Mouse (Mus musculus) liver, embryonic 12.5 days (tissue): Measurements from ENCODE around the gene Arid3b. TPM values are rescaled to one million over a fixed set of nuclear protein-coding genes. Genes with fewer than 3 reads are reported as not detected.

Experiments used
- ATAC-seq: fragments of 200-750 bp; cut with Nextera tagmentation; 2 replicates; pipeline ENCODE4 v1.8.0; 2017; ENCODE audit warnings: moderate number of reproducible peaks, mild to moderate bottlenecking, moderate library complexity
- H3K27ac ChIP-seq: fragments of 300-500 bp; sonication (generic); 2 replicates; pipeline ENCODE4 v1.5.1; 2016; ENCODE audit warnings: mild to moderate bottlenecking
- H3K27me3 ChIP-seq: fragments of 300-500 bp; sonication (generic); replicated peaks from 2 replicates; pipeline ENCODE4 v1.6.1; 2016; ENCODE audit warnings: mild to moderate bottlenecking, moderate library complexity
- H3K36me3 ChIP-seq: fragments of 300-500 bp; sonication (generic); 2 replicates; pipeline ENCODE4 v1.6.1; 2016; ENCODE audit warnings: mild to moderate bottlenecking, moderate library complexity
- H3K4me1 ChIP-seq: fragments of 300-500 bp; sonication (generic); 2 replicates; pipeline ENCODE4 v1.6.1; 2016
- H3K4me2 ChIP-seq: fragments of 300-500 bp; sonication (generic); 2 replicates; pipeline ENCODE4 v1.6.1; 2016; ENCODE audit warnings: mild to moderate bottlenecking, moderate library complexity
- H3K4me3 ChIP-seq: fragments of 300-500 bp; sonication (generic); 2 replicates; pipeline ENCODE4 v1.5.1; 2016; ENCODE audit warnings: mild to moderate bottlenecking, moderate library complexity
- H3K9ac ChIP-seq: fragments of 300-500 bp; sonication (generic); 2 replicates; pipeline ENCODE4 v1.6.1; 2016; ENCODE audit warnings: mild to moderate bottlenecking, moderate library complexity
- H3K9me3 ChIP-seq: fragments of 300-500 bp; sonication (generic); replicated peaks from 2 replicates; pipeline ENCODE4 v1.6.1; 2016; ENCODE audit warnings: mild to moderate bottlenecking, moderate library complexity
- WGBS: fragments of 180-500 bp; shearing (Covaris S2); methylation state at CpG from one replicate; pipeline ENCODE4 v1.1.7; 2016; ENCODE audit not compliant: insufficient replicate concordance; 5-methylcytosine and 5-hydroxymethylcytosine counted together
- polyA plus RNA-seq: library from polyadenylated mRNA; unstranded; fragments of >200 nt; fragmentation: Nextera tagmentation; extraction: Ambion mirVana; gene quantifications from 2 replicates; pipeline ENCODE4 v1.2.1, GENCODE M21; 2016

Arid3b gene
- polyA plus RNA-seq, 1 experiment from 2014 or later = 15.6 TPM

DNA sequence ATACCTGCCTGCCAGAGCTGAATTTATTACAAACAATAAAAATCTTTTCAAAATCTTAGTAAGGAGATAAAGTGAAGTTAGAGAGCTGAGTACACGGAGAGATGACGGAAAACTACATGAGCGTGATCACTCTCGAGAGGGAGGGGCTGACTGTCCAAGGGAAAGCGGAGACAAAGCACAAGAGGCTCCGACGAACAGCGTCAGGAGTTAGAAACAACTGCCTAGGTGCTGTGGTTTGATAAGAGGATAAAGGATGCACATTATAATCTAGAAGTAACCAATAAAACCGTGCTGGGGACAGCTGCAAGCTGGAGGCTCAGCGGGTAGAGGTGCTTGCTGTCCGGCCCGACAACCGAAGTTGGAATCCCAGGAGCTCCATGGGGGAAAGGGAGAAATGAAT is 13.8 kb downstream of the Arid3b start:
- Histone ChIP-seq H3K27ac (no peak overlapping the region), H3K9me3 (no peaks in the 10 kb centered on the region), H3K4me2 (peak overlapping the region; percentile 48), H3K27me3 (no peaks in the 10 kb centered on the region), H3K36me3 (no peaks in the 10 kb centered on the region), H3K9ac (no peak overlapping the region), H3K4me3 (no peak overlapping the region), H3K4me1 (peaks cover 59% of the 10 kb centered on the region)
- 35% methylated on average over 13 of the region's 13 CpGs for WGBS
- peak; percentile 30; the same call in 1 of the 2 replicates for ATAC-seq

DNA sequence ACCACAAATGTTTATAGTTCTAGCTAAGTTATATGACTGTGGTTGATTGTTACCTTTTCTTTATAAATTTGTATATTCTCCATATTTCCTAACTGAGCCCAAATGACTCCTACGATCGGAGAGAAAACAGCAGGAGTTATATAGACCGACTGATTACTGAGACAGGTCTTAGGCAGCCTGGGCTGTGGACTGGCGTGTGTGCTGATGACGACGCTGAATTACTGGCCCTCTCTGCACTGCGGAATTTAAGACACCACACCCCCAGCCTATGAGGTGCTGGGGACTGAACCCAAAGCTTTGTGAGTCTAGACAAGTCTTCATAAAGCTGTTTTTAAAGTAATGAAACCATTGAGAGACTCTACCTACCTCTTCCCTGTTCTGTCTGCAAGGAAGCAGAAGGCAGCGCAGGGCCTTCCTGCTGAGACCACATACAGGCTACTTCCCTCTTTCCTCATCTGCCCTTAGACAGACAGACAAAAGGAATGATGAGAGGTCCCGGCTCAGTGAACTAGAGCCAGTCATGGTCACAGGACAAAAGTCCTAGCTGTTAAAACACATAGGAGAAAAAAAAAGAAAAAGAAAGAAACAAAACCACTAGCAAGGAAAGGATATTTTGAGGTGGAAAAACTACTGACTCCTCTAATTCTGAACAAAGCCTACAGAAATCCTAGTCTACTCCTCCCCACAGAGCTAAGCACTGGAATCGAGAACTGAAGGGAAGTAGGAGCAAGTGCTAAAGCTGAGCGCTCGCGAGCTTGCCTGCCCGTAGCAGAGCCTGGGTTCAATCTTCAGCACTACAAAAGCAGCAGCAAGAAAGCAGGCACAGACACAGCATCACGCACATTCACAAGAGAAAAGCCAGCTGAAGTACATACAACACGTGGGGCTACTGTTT is 16.2 kb downstream of the Arid3b start:
- Histone ChIP-seq H3K9me3 (no peaks in the 10 kb centered on the region), H3K4me3 (no peak overlapping the region), H3K27ac (0 out of 2 replicates have a peak overlapping the region, but pooled peaks have one; percentile 7), H3K27me3 (no peaks in the 10 kb centered on the region), H3K36me3 (no peaks in the 10 kb centered on the region), H3K4me1 (peaks cover 59% of the 10 kb centered on the region), H3K9ac (peak overlapping the region; percentile 24), H3K4me2 (peak overlapping the region; percentile 24)
- WGBS = 29% methylated on average over 16 of the region's 16 CpGs
- ATAC-seq = peak; percentile 69

DNA sequence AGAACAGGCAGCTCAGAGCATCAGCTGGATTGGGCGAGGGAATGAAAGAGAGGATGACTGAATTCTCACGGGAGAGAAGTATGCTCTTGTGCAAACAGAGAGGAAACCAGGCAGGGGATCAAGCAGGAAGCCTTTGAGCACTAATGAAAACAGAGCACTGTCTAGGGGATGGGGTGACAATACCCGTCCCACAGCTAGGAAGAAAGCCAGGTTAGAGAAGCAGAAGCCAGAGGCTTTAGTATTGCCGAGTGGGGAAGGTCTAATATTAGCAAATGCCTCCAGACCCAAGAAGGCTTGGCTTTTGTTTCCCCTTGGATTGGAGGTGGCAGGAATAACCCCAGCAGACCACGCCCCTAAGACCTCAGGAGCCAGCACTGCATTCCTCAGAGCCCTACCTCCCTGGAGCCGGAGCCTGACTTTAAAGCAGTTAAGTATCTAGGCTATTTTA is 19.3 kb downstream of the Arid3b start:
- WGBS = 54% methylated on average over 6 of the region's 6 CpGs

DNA sequence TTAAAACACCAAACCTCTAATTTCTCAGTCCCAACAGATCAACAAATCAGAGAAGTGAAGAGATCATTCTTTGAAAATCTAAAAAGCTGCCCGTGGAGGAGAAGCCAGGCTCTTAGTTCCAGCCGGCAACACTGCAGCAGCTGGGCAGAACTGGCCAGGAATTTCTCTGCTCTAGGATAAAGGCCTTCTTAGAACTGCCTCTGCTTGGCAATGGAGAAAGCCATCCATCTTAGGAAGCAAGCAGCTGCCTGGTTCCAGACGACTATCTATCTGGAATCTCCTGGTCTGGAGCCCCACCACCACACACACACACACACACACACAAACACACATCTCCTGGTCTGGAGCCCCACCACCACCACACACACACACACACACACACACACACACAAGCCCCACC is 21.7 kb downstream of the Arid3b start:
- Histone ChIP-seq H3K9ac (no peak overlapping the region), H3K36me3 (peaks cover 11% of the 10 kb centered on the region; the same call in 1 of the 2 replicates), H3K27me3 (no peaks in the 10 kb centered on the region), H3K4me3 (no peak overlapping the region), H3K27ac (no peak overlapping the region; the same call in 1 of the 2 replicates), H3K4me2 (no peak overlapping the region), H3K4me1 (peaks cover 64% of the 10 kb centered on the region), H3K9me3 (no peaks in the 10 kb centered on the region)
- no peak for ATAC-seq
- 60% methylated on average over 3 of the region's 3 CpGs for WGBS

More for the DNA sequence above, 19.3 kb downstream of the Arid3b start:
- Histone ChIP-seq H3K27ac (no peak overlapping the region), H3K36me3 (no peaks in the 10 kb centered on the region), H3K9me3 (no peaks in the 10 kb centered on the region), H3K4me1 (peaks cover 66% of the 10 kb centered on the region), H3K27me3 (no peaks in the 10 kb centered on the region), H3K4me3 (no peak overlapping the region), H3K4me2 (no peak overlapping the region), H3K9ac (no peak overlapping the region)
- no peak for ATAC-seq

DNA sequence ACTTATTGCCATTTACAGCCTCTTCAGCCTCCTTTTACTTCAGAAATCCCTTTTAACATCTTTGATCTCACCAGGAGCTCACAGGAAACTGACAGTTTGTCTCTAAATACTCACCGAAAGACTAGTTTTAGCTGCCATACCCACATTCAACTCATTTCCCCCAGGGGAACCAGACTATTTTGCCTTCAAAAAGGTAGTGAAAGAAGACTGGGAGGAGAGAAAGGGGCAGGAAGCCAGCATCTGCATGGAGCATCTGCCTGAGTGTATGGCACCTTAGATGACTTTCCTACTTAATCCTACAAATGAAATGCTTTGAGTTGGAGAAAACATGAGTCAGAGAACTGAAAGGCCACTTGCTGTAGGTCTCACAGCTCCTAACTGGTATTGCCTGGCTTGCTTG is 22.6 kb downstream of the Arid3b start:
- no peak for ATAC-seq
- H3K4me1 ChIP-seq = peaks cover 60% of the 10 kb centered on the region
- WGBS = 64% methylated on average over 1 of the region's 1 CpGs
- H3K36me3 ChIP-seq = peaks cover 19% of the 10 kb centered on the region; the same call in 1 of the 2 replicates
- H3K27ac ChIP-seq = no peak overlapping the region
- H3K9me3 ChIP-seq = no peaks in the 10 kb centered on the region
- no peak overlapping the region for H3K9ac ChIP-seq
- no peak overlapping the region for H3K4me2 ChIP-seq
- H3K27me3 ChIP-seq = no peaks in the 10 kb centered on the region
- H3K4me3 ChIP-seq = no peak overlapping the region

DNA sequence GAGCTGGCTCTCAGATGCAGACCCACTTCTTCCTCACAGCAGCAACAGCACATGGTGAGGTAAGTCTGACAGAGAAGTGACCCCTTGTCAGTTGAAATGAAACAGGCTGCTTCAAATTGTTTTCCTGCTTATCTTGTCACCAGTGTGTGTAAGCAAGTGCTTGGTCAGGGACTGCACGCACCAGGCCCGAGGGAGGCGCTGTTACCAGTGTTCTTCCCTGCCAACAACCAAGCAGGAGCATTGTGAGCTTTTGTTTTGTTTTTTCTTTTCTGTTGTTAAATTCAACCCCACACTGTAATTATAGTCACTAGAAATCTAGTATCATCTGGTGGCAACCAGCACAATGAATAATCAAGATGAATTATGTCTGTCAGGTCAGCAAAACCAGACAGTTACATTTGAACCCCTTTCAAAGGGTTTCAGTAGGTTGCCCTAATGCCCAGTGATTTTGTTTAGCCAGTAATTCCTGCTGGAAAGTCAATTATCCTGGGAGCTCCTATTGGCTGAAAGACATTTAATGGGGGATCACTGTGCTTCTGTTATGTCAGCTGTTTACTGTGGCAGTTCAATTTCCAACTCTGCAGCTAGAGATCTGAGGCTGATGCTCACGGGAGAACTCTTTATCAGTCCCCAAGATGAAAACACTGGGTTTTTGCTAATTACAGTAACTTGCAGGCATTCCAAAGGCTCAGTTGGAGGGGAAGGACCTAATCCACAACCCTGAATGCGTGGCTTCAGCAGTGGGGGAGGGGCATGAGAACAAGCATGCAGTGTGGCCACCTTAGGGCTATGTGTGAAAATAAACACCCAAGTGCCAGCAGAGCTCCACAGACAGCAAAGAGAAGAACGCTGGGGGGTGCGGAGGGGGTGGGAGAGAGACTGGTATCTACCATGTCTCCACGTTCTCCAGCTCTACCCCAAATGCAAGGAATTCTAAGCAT is 24.5 kb downstream of the Arid3b start:
- Histone ChIP-seq H3K36me3 (peaks cover 29% of the 10 kb centered on the region), H3K27me3 (no peaks in the 10 kb centered on the region), H3K27ac (no peak overlapping the region), H3K4me3 (no peak overlapping the region), H3K9ac (no peak overlapping the region), H3K4me1 (peaks cover 59% of the 10 kb centered on the region), H3K9me3 (no peaks in the 10 kb centered on the region), H3K4me2 (no peak overlapping the region)
- no peak for ATAC-seq
- 55% methylated on average over 8 of the region's 8 CpGs for WGBS

DNA sequence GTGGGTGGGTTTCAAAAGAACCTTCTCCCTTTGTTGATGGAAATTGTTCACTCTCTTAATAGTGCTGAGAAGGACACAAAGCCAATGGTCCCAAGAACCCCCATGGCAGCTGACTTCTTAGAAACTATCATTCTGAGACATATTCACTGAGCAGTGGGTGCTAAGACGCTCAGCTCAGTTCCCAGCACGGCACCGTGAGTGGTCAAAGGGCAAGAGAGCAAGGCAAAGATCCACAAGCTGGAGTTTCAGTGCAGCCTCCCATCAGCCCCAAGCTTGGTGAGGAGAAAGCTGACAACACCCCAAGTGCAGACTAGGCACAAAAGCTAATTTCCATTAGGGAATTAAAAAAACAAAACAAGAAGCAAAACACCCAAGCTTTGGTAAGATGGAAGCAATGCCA is 25.9 kb downstream of the Arid3b start:
- H3K27me3 ChIP-seq = no peaks in the 10 kb centered on the region
- H3K4me3 ChIP-seq = no peak overlapping the region
- H3K4me1 ChIP-seq = peaks cover 70% of the 10 kb centered on the region
- H3K4me2 ChIP-seq = no peak overlapping the region
- H3K9me3 ChIP-seq = no peaks in the 10 kb centered on the region
- 78% methylated on average over 3 of the region's 3 CpGs for WGBS
- H3K36me3 ChIP-seq = peaks cover 29% of the 10 kb centered on the region
- H3K9ac ChIP-seq = no peak overlapping the region
- no peak for ATAC-seq
- no peak overlapping the region for H3K27ac ChIP-seq

DNA sequence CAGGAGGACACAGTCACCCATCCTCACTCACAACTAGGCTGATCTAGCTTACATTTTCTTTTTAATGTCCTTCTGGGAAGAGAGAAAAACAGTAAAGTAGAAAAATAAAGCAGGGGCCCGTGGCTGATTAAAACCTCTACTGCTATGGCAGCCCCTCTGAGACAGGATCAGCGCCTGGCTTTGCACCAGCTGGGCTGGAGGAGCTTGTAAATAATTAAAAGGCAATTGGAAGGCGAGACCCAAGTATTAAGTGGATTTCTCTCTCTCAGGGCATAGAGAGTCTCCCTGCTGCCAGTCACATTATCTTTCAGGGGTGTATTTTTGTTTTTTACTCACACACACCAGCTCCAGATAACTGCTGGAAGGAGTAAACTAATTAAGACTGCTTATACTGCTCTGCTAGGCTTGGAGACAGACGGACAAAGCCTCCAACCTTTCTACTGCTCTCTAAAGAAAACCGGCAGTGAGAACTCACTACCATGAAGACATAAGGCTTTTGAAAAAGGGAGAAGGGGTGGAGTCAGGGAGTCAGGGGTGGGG is 27.8 kb downstream of the Arid3b start:
- WGBS = 72% methylated on average over 5 of the region's 5 CpGs
- Histone ChIP-seq H3K4me2 (no peak overlapping the region), H3K9me3 (no peaks in the 10 kb centered on the region), H3K9ac (no peak overlapping the region), H3K4me1 (peaks cover 79% of the 10 kb centered on the region), H3K4me3 (no peak overlapping the region), H3K27ac (peak overlapping the region; percentile 12; the same call in 1 of the 2 replicates), H3K27me3 (no peaks in the 10 kb centered on the region), H3K36me3 (peaks cover 29% of the 10 kb centered on the region)
- no peak for ATAC-seq

DNA sequence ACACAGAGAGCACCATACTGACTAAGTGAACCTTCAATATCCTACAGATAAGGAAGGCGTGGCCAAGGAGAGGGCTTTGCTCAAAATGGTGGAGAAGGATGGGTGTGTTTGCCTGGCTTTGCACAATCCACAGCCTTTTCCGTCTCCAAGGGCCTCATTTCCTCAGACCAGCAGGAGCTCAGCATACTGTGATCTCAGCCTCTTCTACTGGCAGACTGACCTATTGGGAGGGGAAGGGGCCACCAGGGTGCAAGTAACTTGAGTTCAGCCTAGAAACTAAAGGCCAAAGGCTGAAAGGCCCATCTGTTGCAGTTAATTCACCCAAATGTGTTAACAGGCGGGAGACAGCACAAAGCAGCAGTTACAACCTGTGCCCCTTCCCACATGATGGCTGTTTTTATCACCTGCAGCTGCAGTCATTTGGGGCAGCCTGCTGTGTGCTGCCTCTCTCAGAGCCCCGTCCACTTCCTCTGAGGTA is 29.4 kb downstream of the Arid3b start:
- H3K27ac ChIP-seq = peak overlapping the region; percentile 67
- ATAC-seq = peak; percentile 57; the same call in 1 of the 2 replicates

DNA sequence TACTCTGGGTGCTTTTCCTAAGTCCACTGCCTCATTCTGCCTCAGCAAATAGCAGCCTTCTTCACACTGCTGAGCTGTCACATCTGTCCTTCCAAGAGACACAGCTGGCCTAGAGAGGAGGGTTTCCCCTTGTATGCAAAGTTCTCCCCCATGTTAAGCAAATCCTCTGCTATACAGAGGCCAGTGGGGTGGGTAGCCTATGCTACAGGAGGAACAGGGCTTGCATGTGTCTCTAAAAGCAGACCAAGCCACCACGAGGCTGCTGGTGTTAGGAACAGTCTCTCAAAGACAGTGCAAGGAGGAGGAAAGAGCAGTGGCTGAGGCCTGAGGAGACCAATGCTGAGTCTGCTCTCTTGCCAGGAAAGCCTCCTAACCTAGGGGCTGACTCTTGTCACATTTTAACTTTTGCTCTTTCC is 30.5 kb downstream of the Arid3b start:
- Histone ChIP-seq H3K36me3 (peaks cover 40% of the 10 kb centered on the region), H3K4me3 (no peak overlapping the region), H3K27me3 (no peaks in the 10 kb centered on the region), H3K9ac (peak overlapping the region; percentile 33; the same call in 1 of the 2 replicates), H3K4me2 (no peak overlapping the region), H3K27ac (peak overlapping the region; percentile 67), H3K9me3 (no peaks in the 10 kb centered on the region), H3K4me1 (peaks cover 82% of the 10 kb centered on the region)
- 24% methylated on average over 1 of the region's 1 CpGs for WGBS
- peak; percentile 20; the same call in 1 of the 2 replicates for ATAC-seq

More for the DNA sequence above, 29.4 kb downstream of the Arid3b start:
- Histone ChIP-seq H3K27me3 (no peaks in the 10 kb centered on the region), H3K36me3 (peaks cover 30% of the 10 kb centered on the region), H3K4me1 (peaks cover 84% of the 10 kb centered on the region), H3K9me3 (no peaks in the 10 kb centered on the region), H3K4me3 (no peak overlapping the region), H3K9ac (no peak overlapping the region), H3K4me2 (no peak overlapping the region)
- WGBS = 61% methylated on average over 4 of the region's 4 CpGs

DNA sequence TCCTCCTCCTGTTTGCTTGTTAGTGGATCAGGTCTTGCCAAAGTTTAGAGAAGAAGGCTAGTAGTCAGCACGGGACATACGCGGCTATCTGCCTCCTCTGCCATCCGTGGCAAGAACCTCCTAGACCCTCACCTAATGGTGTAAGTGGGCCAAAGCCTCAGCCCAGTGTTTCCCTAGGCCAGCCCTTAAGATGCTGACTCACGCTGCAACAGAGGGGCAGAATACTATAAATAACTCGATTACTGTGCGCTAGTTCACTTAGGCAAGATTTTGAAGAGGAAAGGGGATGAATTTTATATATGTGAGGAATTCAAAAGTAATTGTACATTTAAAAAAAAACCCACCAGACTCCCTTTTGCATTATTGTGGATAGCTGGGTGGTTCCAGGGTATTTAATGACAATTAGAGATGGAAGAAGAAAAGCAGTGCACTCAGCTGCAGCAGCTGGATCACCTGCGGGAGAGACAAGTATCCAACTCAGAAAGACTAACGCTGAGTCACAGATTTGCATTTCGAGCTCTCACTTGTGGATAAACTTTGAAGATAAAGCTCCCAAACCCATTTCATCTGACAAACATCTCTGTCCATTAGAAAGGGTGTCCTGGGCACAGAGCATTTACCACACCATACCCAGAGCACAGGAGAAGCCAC is 31.4 kb downstream of the Arid3b start:
- ATAC-seq = no peak
- Histone ChIP-seq H3K9me3 (no peaks in the 10 kb centered on the region), H3K4me1 (peaks cover 84% of the 10 kb centered on the region), H3K9ac (no peak overlapping the region), H3K27ac (peak overlapping the region; percentile 67), H3K4me2 (peak overlapping the region; percentile 7; the same call in 1 of the 2 replicates), H3K4me3 (no peak overlapping the region), H3K36me3 (peaks cover 33% of the 10 kb centered on the region), H3K27me3 (no peaks in the 10 kb centered on the region)
- WGBS = 30% methylated on average over 10 of the region's 10 CpGs
